Mouse (Mus musculus): Measurements from ENCODE around the gene Aprt.

The Aprt gene

DNA sequence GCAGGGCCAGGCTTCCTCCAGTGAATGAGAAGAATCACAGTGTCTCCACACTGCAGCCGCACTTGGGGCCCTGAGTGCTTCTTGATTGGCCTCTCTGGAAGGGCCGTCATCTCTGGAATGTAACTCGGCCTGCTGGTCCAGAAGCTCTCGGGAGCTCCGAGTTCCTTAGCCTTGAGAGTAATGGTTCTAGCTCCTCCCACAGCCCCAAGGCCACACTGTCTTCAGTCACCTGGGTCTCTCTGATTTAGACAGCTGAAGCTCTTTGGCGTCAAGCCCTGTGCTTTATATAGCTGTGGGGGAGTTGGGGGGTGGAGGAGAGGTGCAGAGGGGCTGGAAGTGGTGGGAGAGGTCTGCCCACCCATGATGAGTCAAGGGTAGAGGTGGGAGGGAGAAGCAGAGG is 39.7 kb downstream of the Aprt start:
- no peak for DNase-seq (ENCODE audit: low read depth, low spot score)

DNA sequence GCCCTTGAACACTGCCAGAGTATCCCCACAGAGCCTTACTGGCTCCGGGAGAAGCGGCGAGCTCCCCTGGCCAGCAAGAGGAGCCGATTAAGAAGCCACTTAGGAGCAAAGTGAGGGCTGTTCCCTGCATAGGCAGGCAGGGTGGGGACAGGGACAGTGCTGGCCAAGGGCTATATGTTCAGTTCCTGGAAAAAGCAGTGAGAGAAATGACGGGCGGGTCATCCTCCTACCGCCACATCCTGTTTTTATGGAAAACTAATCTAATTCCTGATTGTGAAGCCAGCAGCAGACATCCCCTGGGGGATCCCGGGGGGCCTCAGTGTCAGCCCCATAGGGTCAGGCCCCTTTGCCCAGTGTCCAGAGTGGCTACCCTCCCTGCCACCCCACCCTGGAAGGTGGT is 45.4 kb downstream of the Aprt start:
- no peak for DNase-seq (ENCODE audit: low read depth, low spot score)

DNA sequence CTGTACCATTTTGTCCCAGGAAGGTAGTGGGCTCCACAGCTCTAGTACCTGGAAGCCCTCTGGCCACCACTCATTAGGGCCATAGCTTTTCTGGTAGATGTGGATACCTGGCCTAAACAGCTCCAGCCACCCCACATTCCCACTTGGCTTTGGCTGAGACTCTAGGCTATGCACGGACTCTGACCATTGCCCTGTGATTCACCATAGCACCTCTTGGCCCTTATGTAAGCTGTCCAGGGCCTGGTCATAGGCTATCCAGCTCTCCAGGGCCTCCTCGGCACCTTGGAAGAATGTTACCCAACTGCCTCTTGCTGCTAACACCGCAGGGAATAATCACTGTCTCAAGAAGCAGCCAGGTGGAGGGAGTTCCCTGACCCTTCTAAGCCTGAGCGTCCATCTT is 47.5 kb downstream of the Aprt start:
- DNase-seq (ENCODE audit: low read depth, low spot score) = no peak

DNA sequence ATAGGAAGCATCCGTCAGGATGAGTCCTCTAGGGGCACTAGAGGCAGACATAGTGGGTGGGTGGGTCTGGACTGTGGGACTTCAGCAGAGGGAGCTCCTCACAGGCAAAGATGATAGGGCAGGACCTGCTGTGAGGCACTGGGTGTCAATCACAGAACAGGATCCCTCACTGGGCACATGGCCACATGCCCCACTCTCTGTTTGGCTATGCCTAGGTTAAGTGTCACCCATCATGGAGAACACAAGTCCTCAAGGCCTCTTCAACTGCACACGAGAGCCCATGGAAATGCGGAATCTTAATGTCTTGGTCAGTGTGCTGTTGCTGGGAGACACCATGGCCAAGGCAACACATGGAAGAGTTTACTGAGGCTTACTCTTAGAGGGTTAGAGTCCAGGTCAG is 48.8 kb downstream of the Aprt start:
- no peak for DNase-seq (ENCODE audit: low read depth, low spot score)

DNA sequence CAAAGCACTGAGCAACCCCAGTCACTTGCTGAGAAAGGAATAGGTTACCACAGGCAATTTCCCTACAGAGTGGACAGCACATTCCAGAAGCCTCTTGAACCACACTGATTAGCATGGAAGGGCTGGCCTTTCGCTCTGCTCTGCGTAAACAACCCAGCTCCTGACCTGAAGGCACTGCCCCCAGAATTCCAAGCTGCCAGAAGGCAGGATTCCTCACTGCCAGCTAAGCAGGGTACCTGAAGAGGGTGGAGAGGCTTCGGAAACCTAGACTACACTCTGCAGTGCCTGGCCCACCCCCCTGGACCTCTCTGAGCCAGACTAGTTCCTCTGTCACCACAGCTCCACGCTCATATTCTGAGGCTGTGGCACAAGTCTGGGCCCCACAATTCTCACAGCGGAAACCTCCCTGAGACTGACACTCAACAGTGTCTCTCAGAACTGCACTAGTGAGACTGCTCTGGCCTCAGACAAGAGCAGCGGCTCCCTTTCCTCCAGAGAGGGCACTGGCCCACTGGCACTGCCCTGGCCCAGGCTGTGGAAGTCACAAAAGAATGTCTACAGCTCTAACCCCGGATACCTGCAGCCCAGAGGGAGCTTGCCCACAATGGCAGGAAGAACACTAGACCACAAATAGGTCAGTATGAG is 50.1 kb downstream of the Aprt start:
- DNase-seq (ENCODE audit: low read depth, low spot score) = no peak

DNA sequence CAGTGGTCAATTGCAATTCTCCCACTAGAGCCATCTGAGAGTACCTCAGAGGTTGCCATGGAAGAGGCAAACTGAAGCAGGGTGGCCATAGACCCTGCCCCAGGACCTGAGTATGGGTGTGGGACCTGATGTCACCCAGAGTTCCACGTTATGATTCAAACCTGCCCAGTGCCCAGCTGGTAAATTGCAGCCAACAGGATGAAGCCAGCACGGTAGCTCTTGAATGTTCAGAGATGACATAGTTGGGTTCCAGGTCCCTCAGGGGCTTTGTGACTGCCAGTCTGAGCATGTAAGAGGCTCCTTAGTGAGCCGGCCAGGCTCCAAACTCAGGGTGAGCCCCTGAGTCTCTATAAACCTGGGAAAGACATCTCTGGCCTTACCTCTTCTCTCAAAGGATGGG is 50.6 kb downstream of the Aprt start:
- no peak for DNase-seq (ENCODE audit: low read depth, low spot score)

DNA sequence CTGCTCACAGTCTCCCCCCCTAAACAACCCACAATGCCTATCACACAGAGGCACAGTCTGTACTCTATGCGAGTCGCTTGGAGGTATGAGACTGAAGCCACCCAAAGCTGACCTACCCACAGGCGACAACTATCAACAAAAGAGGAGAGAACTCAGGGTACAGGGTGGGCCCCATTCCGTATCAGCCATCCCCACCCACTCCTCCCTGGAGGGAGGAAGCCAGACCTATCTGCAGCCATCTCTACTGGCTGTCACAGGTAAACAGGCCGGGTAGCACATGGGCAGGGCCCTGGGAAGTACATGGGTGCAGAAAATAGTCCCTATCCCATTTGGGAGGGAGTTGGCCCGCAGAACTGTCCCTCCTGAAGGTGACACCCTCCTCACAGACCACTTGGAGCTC is 51.7 kb downstream of the Aprt start:
- DNase-seq (ENCODE audit: low read depth, low spot score) = no peak
